Mouse (Mus musculus) retina, adult 2 months (tissue): Measurements from ENCODE around the gene Trim11.
A peak's percentile ranks its signal among the peaks of the same experiment; 100 is the strongest.
"Not testable (repeated sequence)": the region's sequence is repeated elsewhere in the genome, so short reads cannot be mapped to it uniquely, and the experiment has no call there.

Experiments used
- DNase-seq: peaks from one replicate; pipeline ENCODE4 v3.0.0-alpha.2; 2012; ENCODE audit warnings: low read depth, low spot score

Gene Trim11

GRCm38 (mm10) chr11:58978027-58978705, at the start of gene Trim11:
Gene Trim11, plus strand, starts transcription at chr11:58978093.
- peak; percentile 51 for DNase-seq

DNA sequence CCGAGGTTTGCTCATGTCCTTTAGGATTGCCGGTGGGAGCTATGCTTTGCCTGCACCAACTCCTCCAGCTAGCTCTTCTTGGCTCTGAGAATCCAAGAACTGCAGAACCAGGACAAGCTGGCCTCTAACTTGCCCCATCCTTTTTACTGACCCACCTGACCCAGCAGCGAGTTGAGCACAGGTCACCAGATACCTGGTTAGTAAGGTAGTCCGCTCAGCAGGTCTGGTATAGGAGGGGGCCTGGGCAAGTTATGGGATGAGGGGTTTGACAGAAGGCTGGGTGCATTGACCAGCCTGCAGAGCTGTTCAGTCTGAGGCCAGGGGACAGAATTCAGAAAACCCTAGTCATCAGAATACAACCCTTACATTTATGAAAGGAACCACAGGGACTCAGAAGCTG, 48.8 kb upstream of the Trim11 start:
- DNase-seq, result no peak

- no peak for DNase-seq
Observed at GRCm38 (mm10) chr11:58929641-58930040, 48.3 kb upstream of the Trim11 start.

- DNase-seq, result no peak
Observed at GRCm38 (mm10) chr11:58930254-58930653, 47.6 kb upstream of the Trim11 start.

DNA sequence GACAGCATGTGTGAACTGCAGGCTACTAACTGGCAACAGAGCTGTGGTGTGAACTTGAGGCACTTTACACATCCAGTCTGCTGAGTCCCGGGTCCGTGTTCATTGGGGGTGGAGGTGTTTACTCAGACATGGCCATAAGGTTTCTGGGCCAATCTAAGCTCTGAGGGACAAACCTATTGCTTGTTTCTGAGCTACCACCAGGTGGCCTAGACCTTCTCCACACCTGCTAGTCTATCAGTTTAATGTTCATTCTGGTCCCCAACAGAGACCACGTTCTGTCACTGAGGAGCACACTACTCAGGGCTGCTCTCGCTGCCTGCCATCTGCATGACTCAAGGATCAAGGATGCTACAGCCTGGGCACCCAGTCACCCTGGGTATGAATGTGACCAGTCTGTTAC, 46.3 kb upstream of the Trim11 start:
- DNase-seq, result no peak

DNA sequence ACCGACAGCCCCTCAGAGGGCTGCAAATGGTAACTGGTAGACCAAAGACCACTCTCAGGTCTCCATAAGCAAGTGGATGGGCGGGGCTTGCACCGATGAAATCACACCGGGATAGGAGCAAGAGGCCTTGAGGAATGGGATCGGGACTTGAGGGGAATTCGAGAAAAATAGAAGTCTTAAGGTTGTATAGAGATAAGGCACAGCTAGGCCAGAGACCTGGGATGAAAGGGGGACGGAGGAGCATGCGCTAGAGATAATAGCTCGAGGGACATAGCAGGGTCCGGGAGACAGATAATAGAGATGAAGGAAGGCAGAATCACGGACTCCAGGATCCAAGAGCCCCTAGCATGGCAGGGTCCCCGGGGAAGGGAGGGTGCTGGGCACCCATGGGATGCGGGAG, 40.0 kb upstream of the Trim11 start:
- no peak for DNase-seq

DNA sequence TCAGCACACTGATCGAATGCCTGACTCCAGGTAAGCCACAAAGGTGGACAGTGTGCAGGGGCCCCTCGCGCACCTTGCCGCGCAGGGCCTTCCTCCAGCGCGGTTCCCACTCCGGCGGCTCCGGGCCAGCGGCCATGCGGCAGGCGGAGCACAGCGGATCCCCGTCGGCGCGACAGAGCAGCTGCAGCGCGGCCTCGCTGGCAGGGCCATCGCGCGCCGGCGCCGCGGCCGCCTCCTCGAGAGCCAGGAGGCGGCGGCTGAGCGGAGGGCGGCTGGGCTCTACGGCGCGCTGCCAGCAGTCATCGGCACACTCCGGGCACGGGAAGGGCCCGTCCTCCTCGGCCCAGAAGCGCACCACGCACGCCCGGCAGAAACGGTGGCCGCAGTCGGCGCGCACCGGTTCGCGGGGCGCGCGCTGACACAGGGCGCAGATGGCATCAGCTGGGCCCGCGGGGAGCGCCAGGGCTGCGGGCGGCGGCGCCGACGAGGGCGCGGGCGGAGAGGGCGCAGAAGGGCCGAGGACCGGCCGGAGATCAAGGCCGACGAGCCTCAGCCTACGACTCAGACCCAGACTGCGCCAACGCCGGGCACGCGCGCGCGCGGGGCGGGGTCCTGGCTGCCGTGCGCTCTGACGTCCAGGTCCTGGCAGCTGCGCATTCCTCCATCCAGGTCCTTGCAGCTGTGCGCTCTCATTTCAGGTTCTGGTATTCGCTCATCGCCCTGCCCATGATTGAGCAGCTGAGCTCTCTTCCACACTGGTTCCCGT, 39.4 kb upstream of the Trim11 start, which contains the start of gene Rnf187:
Rnf187 (minus strand) TSS at position 595 of the 766 bp plus-strand sequence.
- peak; percentile 84 for DNase-seq

DNA sequence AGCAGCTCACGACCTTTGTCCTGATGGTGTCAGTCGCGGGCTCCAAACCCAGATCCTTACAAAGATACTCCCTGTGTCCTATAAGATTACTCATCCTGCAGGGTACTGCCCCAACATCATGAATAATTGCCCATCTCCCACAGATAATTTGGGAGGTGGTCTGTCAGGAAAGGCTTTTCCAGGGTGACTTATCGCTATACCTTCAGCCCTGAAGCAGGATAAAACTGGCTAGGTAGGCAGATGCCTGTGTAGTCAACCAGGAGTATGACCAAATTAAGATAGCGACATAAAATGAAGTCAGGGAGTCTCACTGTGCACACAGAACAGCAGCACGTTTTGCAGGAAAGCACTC, 38.8 kb upstream of the Trim11 start:
- DNase-seq, result no peak

DNA sequence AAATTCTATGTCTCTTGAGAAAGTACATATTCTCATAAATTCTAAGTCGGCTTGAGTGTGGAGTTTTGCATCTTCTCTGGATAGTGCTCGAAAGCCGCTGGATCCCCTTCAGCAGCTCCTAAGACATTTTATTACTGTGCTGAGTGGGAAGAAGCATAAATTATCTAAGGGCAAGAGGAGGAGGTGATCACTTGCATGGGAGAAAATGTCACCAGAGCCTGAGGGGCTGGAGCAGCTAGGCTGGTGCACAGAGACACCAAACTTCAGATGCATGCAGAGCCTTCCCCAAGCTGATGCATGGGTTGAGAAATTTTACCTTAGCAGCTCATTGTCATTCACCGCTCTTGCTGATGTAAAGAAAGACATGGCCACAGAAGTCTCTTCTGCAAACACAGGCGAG, 33.8 kb upstream of the Trim11 start:
- no peak for DNase-seq

- no peak for DNase-seq
Observed at GRCm38 (mm10) chr11:58947306-58947705, 30.6 kb upstream of the Trim11 start.

DNA sequence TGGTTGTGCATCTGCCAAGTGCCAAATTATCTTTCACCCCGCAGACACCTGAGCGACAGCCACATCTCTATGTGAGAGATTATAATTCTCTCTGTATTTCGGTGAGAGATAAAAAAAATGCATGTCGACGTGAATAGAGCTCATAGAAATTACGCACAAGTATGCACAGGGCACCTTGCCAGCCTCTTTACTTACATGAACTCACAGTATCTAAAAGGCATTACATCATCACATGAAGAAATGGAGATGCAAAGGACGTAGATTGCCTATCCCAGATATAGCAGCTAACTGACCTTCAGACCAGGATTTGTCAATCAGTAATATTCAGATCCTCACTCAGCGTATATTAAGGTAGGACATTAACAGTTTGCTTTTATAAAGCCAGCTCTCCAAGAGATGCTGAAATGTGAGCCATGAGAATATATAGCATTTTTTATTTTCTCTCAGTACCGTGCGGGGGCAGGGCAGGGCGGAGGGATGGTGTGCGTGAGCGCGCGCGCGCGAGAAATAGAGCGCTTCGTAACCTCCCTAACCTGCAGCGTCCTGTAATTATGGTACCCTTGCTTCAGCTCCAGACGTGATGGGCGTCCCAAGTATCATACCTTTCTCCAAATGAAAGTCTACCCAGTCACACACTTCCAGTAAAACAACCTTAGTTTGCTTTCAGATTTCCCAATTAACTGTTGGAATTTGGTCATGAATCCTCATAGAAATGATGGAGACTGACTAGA, 29.9 kb upstream of the Trim11 start:
- DNase-seq, result no peak

DNA sequence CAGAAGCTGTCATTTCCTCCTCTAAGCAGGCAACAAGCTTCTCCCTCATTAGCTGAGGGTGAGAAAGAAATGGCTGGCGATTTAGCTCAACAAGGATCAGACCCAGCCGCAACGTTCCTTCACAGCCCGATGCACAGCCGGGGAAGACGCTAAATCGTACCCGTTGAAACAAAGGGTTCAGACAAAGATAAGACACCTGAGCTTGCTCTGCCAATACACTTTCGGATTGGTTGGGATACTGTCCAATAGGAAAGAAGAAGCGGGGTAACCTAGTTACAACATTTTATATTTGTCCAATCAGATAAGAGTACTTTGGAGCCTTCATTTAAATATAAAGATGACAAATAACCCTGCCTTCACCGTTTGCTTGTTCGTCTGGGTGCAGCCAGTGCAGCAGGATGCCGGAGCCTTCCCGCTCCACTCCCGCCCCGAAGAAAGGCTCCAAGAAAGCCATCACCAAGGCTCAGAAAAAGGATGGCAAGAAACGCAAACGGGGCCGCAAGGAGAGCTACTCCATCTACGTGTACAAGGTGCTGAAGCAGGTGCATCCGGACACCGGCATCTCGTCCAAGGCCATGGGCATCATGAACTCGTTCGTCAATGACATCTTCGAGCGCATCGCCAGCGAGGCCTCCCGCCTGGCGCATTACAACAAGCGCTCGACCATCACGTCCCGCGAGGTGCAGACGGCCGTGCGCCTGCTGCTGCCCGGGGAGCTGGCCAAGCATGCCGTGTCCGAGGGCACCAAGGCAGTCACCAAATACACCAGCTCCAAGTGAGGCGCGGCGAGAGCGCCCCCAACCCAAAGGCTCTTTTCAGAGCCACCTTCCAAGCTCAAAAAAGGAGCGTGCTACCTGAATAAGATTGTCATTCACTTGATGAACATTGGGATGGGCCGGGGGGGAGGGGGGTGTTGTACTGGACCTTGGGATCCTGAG, 29.1 kb upstream of the Trim11 start, which contains the start of gene Hist3h2ba:
Hist3h2ba (plus strand) TSS at position 379 of the 938 bp plus-strand sequence.
- DNase-seq, result peak; percentile 77

- no peak for DNase-seq
Observed at GRCm38 (mm10) chr11:58949480-58950431, 28.1 kb upstream of the Trim11 start.

DNA sequence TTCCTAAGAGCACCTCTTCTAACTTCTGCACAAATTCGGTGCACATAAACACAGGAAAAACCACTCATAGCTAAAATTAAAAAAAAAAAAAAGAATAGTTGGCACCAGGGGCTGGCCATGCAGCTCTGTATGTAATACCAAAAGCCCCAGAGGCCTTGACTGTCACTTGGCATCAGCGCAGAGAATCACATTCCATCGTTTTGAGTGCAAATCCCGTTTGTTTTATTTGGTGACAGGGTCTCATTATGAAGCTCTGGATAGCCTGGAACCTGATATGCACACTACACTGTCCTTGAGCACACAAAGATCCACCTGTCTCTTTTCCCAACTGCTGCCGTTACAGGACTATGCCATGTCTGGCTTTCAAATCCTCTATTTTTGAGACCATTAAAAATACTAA, 26.7 kb upstream of the Trim11 start:
- no peak for DNase-seq

DNA sequence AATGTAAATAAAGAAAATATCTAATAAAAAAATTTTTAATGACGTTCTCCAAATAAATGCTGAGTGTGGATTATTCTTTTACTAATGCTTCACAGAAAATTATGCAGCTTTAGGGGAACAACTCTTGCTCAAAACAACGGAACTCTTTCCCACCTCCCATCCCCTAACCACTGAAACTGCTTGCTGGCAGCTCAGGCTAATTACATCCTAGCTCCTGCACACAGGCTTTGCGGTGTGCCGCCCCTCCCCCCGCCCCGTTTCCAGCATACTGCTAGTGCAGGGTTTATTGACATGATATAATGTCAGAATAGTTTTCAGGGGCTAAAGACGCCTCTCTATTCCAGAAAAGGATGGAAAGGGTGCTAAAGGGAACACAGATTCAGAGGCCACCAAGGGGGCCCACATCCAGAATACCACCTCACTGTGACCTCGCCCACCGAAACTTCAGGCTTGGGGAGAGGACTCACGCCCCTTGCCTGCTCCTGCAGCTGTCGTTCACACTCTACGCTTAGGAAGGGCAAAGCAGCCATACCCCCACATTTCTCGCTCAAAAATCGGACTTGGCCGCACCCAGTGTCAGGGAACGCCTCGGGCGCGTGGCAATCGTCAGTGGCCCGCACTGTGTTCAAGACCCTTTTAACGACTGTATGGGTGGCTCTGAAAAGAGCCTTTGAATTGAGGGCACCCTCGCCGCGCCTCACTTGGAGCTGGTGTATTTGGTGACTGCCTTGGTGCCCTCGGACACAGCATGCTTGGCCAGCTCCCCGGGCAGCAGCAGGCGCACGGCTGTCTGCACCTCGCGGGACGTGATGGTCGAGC, 24.3 kb upstream of the Trim11 start:
- no peak for DNase-seq

DNA sequence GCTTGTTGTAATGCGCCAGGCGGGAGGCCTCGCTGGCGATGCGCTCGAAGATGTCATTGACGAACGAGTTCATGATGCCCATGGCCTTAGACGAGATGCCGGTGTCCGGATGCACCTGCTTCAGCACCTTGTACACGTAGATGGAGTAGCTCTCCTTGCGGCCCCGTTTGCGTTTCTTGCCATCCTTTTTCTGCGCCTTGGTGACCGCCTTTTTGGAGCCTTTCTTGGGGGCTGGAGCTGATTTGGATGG, 23.8 kb upstream of the Trim11 start:
- DNase-seq, result not testable (repeated sequence)

DNA sequence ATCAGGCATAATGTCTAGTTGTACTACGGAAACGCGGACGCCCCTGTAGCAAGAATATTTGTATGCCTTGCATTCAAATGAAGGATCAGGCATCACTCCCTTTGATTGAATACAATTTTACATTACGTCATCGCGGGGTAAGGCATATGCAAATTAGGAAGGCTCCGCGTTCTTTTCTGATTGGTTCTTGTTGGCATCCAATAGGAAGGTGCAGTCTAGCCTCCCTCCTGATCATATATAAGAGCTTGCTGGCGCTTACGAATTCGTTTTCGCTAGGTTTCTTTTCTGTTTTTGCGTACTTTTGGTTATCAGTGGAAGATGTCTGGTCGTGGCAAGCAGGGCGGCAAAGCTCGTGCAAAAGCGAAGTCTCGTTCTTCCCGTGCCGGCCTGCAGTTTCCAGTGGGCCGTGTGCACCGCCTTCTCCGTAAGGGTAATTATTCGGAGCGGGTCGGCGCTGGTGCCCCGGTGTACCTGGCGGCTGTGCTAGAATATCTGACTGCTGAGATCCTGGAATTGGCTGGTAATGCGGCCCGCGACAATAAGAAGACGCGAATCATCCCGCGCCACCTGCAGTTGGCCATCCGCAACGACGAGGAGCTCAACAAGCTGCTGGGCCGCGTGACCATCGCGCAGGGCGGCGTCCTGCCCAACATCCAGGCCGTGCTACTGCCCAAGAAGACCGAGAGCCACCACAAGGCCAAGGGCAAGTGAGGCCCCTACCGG, 23.3 kb upstream of the Trim11 start, which contains the start of the genes Hist3h2a and Trim17:
Hist3h2a (plus strand) TSS at position 266 of the 723 bp plus-strand sequence.
Trim17 (plus strand) TSS at position 266 of the 723 bp plus-strand sequence.
- DNase-seq, result peak; percentile 89

DNA sequence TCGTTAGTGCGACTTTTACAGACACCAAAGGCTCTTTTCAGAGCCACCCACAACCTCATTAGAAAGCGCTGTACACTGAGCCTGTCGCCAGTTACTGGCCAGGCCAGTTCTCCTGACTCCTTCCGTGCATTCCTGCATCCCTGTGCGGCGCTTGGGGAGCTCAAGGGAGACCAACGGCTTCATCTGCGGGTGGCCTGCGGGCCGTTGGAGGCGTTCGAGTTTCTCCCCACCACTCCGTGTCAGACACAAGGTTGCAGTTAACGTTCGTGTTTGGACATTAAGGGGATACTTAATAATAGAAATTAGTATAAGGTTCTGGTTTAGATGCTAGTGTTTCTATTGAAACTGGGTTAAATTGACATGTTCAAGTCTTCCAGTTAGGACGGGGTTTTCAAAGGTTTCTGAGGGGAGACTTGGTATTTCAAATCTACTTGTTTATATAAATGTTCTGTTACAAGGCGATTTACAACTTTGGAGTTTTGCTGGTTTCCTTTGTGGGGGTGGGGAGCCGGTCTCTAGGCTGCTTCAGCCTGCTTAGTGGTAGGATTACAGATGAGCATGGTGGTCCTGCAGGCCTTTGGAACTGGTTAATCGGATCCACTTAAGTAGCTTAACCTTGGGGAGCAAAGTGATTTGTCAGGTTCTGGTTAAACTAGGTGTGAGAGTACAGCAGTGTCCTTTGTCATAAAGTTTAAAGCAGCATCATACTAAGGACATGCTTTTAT, 22.6 kb upstream of the Trim11 start:
- DNase-seq, result peak; percentile 87
